Mouse (Mus musculus) induced T-regulatory cell, adult 2 months (primary cell): Measurements from ENCODE around the gene Ddhd1.
A peak's percentile ranks its signal among the peaks of the same experiment; 100 is the strongest.

ENCODE experiments used
- DNase-seq: peaks from one replicate; pipeline ENCODE4 v3.0.0-alpha.2; 2012; ENCODE audit warnings: low read depth

The Ddhd1 gene

GRCm38 (mm10) chr14:45657641-45658611, at the start of gene Ddhd1:
Gene Ddhd1 (minus strand): TSS chr14:45658143.
- DNase-seq: peak; percentile 93

- DNase-seq: no peak
Measured at GRCm38 (mm10) chr14:45707176-45707910, 49.4 kb upstream of the Ddhd1 start.

- DNase-seq: no peak
Measured at GRCm38 (mm10) chr14:45700031-45700572, 42.2 kb upstream of the Ddhd1 start.

- no peak for DNase-seq
Measured at GRCm38 (mm10) chr14:45698867-45699266, 40.9 kb upstream of the Ddhd1 start.

GRCm38 (mm10) chr14:45696098-45696497, 38.2 kb upstream of the Ddhd1 start:
- DNase-seq: no peak

- DNase-seq: no peak
Measured at GRCm38 (mm10) chr14:45693891-45694290, 35.9 kb upstream of the Ddhd1 start.

GRCm38 (mm10) chr14:45690520-45691246, 32.7 kb upstream of the Ddhd1 start:
- DNase-seq: peak; percentile 74

GRCm38 (mm10) chr14:45685313-45685712, 27.4 kb upstream of the Ddhd1 start:
- DNase-seq: no peak

- no peak for DNase-seq
Measured at GRCm38 (mm10) chr14:45676722-45677121, 18.8 kb upstream of the Ddhd1 start.

GRCm38 (mm10) chr14:45668325-45668724, 10.4 kb upstream of the Ddhd1 start:
- DNase-seq: no peak

GRCm38 (mm10) chr14:45667231-45667630, 9.3 kb upstream of the Ddhd1 start:
- DNase-seq: no peak

GRCm38 (mm10) chr14:45661575-45661974, 3.6 kb upstream of the Ddhd1 start:
- no peak for DNase-seq

- no peak for DNase-seq
Measured at GRCm38 (mm10) chr14:45660315-45660714, 2.4 kb upstream of the Ddhd1 start.

- DNase-seq: peak; percentile 70
Measured at GRCm38 (mm10) chr14:45656831-45657640, 907 bp downstream of the Ddhd1 start.

GRCm38 (mm10) chr14:45654876-45655416, 3.0 kb downstream of the Ddhd1 start:
- no peak for DNase-seq

GRCm38 (mm10) chr14:45653756-45654155, 4.2 kb downstream of the Ddhd1 start:
- no peak for DNase-seq

GRCm38 (mm10) chr14:45648999-45649818, 8.7 kb downstream of the Ddhd1 start:
- no peak for DNase-seq

- DNase-seq: no peak
Measured at GRCm38 (mm10) chr14:45648144-45648543, 9.8 kb downstream of the Ddhd1 start.

GRCm38 (mm10) chr14:45647632-45648031, 10.3 kb downstream of the Ddhd1 start:
- no peak for DNase-seq

GRCm38 (mm10) chr14:45647175-45647574, 10.8 kb downstream of the Ddhd1 start:
- DNase-seq: no peak
